Mouse (Mus musculus): ENCODE data around the gene Pes1. TPM values are rescaled to one million over a fixed set of nuclear protein-coding genes. Genes with fewer than 3 reads are reported as not detected.

Gene Pes1
- total RNA-seq (2023): 10 to 100 TPM; 62.3 to 64.0 TPM

DNA sequence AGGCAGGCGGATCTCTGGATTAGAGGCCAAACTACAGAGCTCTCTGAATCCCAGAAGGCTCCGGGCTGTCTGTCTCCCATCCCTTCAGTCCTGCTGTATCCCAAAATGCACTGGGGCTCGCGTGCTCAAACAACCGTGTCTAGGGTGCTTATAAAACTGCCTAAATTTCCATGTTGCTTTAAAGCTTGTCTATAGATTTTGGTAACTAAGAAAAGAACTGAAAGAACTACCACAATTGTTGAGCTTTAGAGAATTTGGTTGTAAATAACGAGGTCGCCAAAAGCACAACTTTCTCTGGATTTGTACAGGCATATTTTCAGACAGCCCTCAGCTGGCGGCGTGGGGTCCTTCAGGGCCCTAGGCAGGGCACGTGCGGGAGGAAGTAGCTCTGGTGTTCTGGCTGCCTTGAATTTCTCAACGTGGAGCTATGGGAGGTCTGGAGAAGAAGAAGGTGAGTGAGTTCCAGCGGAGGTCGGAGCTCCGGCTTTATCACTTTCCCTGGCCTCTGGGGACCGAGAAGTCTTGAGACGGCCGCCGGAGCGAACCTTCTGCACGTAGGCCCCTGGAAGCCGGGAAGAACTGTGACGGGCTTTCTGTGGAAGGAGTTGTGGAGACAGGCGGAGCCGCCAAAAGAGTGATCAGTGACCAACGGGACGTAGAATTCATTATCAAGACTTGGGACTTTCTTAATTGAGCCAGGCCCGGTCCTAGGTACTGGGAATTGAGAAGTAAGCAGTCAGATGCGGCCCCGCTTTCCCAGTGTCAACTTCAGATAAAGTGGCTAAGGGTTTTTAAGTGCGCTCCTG, at the start of gene Pes1:
Pes1 (plus strand) TSS at position 366 of the 806 bp plus-strand sequence.

GRCm38 (mm10) chr11:3914109-3914840, 49.5 kb upstream of the Pes1 start, which contains the start of gene Slc35e4:
Gene Slc35e4, minus strand, starts transcription at chr11:3914664.

GRCm38 (mm10) chr11:3931511-3932211, 32.1 kb upstream of the Pes1 start, which contains the start of gene Tcn2:
Gene Tcn2, minus strand, starts transcription at chr11:3932159.

DNA sequence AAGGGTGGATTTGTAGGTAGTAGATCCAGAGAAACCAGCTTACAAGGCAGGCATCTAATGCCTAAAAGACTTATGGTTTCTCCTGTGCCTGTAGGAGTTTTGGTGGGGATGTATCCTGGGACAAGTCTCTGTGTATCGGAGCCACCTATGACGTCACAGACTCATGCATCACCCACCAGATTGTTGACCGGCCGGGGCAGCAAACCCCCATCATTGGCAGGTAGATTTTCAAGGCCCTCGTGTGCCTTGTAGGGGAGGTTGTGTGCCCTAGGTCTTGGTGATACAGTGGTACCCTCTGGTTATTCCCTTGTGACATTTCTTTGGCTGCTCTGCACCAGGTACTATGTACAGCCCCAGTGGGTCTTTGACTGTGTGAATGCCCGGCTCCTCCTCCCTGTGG, 12.9 kb downstream of the Pes1 start, which contains the start of gene 4930556J24Rik:
4930556J24Rik (minus strand) TSS at position 101 of the 400 bp plus-strand sequence.

GRCm38 (mm10) chr11:3983291-3983862, 19.6 kb downstream of the Pes1 start, which contains the start of gene Gal3st1:
Gene Gal3st1, plus strand, starts transcription at chr11:3983636.

Other genes starting within 250 kb of the Pes1 start
- not detected for gene Osbp2, start 100.1 kb upstream of the Pes1 start, total RNA-seq (2023)
- gene 4921536K21Rik, start 68.9 kb upstream of the Pes1 start, total RNA-seq (2023): 1 to 10 TPM; 1.3 to 1.9 TPM
- gene Dusp18, start 68.7 kb upstream of the Pes1 start, total RNA-seq (2023): 10 to 100 TPM; 10.5 to 11.7 TPM
- 10 to 100 TPM; 27.1 to 29.5 TPM for gene Slc35e4, start 49.3 kb upstream of the Pes1 start, total RNA-seq (2023)
- 100 to 1,000 TPM; 108 to 152 TPM for gene Tcn2, start 31.8 kb upstream of the Pes1 start, total RNA-seq (2023)
- gene 4930556J24Rik, start 12.8 kb downstream of the Pes1 start, total RNA-seq (2023): not detected
- gene Gal3st1, start 19.7 kb downstream of the Pes1 start, total RNA-seq (2023): not detected
- not detected for gene Sec14l4, start 67.5 kb downstream of the Pes1 start, total RNA-seq (2023)
- gene Sec14l3, start 100.9 kb downstream of the Pes1 start, total RNA-seq (2023): not detected
- gene Mtfp1, start 131.5 kb downstream of the Pes1 start, total RNA-seq (2023): under 1 TPM; 0.47 to 0.88 TPM
- under 1 TPM in 1 of 2 experiments, not detected in 1; 0.33 TPM for gene Sec14l2, start 159.4 kb downstream of the Pes1 start, total RNA-seq (2023)
- gene Rnf215, start 171.2 kb downstream of the Pes1 start, total RNA-seq (2023): 10 to 100 TPM; 21.5 to 30.7 TPM
- gene Ccdc157, start 196.3 kb downstream of the Pes1 start, total RNA-seq (2023): 1 to 10 TPM; 1.0 to 1.1 TPM
- gene Sf3a1, start 196.4 kb downstream of the Pes1 start, total RNA-seq (2023): 10 to 100 TPM; 29.3 to 31.8 TPM
- gene Tbc1d10a, start 222.8 kb downstream of the Pes1 start, total RNA-seq (2023): 10 to 100 TPM; 36.5 to 38.7 TPM

All from monocyte, adult 59 days (primary cell).